Mouse (Mus musculus) olfactory bulb, adult 2 months (tissue): Measurements from ENCODE around the gene Twsg1. TPM values are rescaled to one million over a fixed set of nuclear protein-coding genes. Genes with fewer than 3 reads are reported as not detected.
A peak's percentile ranks its signal among the peaks of the same experiment; 100 is the strongest.
"Not testable (repeated sequence)": the region's sequence is repeated elsewhere in the genome, so short reads cannot be mapped to it uniquely, and the experiment has no call there.

ENCODE experiments used
- H3K27ac ChIP-seq: fragments of 200-500 bp; 2 replicates; pipeline ENCODE4 v1.5.1; 2012; ENCODE audit warnings: low read depth, low read length; ENCODE audit not compliant: insufficient read depth
- H3K4me1 ChIP-seq: fragments of 200-500 bp; 2 replicates; pipeline ENCODE4 v1.6.1; 2012; ENCODE audit warnings: low read length; ENCODE audit not compliant: control insufficient read depth, insufficient read depth
- H3K4me3 ChIP-seq: fragments of 200-500 bp; 2 replicates; pipeline ENCODE4 v1.5.1; 2012; ENCODE audit warnings: mild to moderate bottlenecking, low read depth, low read length, moderate library complexity; ENCODE audit not compliant: insufficient read depth
- CTCF ChIP-seq: fragments of 200-500 bp; IDR thresholded peaks from 2 replicates; pipeline ENCODE4 v1.5.1; 2012; ENCODE audit warnings: low read depth, mild to moderate bottlenecking, low read length, moderate library complexity; ENCODE audit not compliant: insufficient read depth
- POLR2A ChIP-seq: fragments of 200-500 bp; IDR thresholded peaks from 2 replicates; pipeline ENCODE4 v1.6.1; 2012; ENCODE audit warnings: mild to moderate bottlenecking, low read depth, low read length, moderate library complexity; ENCODE audit not compliant: insufficient read depth
- WGBS: fragments of 180-500 bp; shearing (Covaris S2); methylation state at CpG from one replicate; pipeline ENCODE4 v1.1.7; 2018; 5-methylcytosine and 5-hydroxymethylcytosine counted together
- polyA plus RNA-seq: library from polyadenylated mRNA; stranded (reverse); fragments of >200 nt; gene quantifications from 2 replicates; pipeline ENCODE4 v1.2.4, GENCODE M21; 2012; ENCODE audit warnings: low replicate concordance; ENCODE audit not compliant: missing spikeins, insufficient read depth, insufficient read length

Twsg1 gene
- polyA plus RNA-seq: not detected in 2 replicates

DNA sequence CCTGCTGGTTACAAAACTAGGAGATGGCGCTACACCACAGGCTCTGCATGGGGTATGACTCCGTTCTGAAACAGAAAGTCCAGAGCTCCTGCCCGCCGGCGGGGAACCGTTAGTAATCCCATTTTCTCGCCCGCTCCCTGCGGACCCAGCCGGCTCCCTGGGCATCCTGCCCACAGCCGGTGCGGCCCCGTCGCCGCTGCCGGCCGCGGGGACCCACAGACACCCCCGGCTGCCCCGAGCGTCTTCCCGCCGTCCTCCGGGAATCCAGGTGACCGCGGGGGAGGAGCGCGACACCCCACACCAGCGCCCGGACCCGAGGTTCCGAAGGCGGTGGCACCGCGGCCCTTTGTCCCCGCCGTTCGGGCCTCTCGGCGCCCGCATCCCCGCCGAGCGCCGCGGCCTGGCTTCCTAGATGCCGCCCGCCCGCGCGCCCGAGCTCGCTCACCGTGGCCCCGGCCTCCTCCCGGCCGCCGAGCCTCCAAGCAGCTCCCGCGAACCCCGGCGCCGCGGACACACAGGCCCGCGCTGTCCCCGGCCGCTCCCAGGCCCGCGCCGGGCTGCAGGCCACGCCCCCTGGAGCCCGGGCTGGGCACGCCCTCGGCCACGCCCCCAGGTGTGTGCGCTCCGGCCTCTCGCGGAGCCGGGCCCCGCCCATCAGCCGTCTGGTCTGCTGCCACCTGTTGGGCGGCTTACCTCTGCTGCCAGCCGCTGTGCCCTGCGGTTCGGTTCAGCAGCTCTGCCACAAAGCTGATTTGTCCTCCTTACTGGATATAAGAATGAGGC lies at the start of gene Twsg1:
Gene Twsg1, minus strand, starts transcription at position 605 of the 783 bp plus-strand sequence.
- 0 out of 2 replicates have a peak within 1 kb of the TSS, but pooled peaks have one; percentile 18 for H3K27ac ChIP-seq
- TF ChIP-seq CTCF (0 out of 2 replicates have a peak, but pooled peaks have one; percentile 19), POLR2A (peak; percentile 65)
- H3K4me1 ChIP-seq: peaks cover 7% of the 10 kb centered on the region
- under 1% methylated on average over 87 of the region's 87 CpGs for WGBS
- H3K4me3 ChIP-seq: peak within 1 kb of the TSS; percentile 60

GRCm38 (mm10) chr17:65988151-65988820 lies 37.3 kb upstream of the Twsg1 start:
- TF ChIP-seq POLR2A: no peak
- no peak for TF ChIP-seq CTCF
- 91% methylated on average over 3 of the region's 3 CpGs for WGBS
- no peak overlapping the region for H3K4me3 ChIP-seq
- no peaks in the 10 kb centered on the region for H3K4me1 ChIP-seq
- no peak overlapping the region for H3K27ac ChIP-seq

DNA sequence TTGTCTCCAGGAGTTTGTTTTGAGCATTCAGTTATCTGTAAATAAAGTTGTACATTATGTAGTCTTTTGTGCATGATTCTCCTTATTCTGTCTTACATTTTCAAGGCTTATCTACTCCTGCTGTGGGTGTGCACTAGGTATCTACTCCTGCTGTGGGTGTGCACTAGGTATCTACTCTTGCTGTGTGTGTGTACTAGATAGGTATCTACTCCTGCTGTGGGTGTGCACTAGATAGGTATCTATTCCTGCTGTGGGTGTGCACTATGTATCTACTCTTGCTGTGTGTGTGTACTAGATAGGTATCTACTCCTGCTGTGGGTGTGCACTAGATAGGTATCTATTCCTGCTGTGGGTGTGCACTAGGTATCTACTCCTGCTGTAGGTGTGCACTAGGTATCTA lies 25.7 kb upstream of the Twsg1 start:
- H3K27ac ChIP-seq, H3K4me3 ChIP-seq, H3K4me1 ChIP-seq: not testable (repeated sequence)

- TF ChIP-seq POLR2A (no peak), CTCF (no peak)
- no peak overlapping the region for H3K27ac ChIP-seq
- no peaks in the 10 kb centered on the region for H3K4me1 ChIP-seq
- H3K4me3 ChIP-seq: no peak overlapping the region
- WGBS: 76% methylated on average over 11 of the region's 11 CpGs
Measured at GRCm38 (mm10) chr17:65967751-65968150, 16.7 kb upstream of the Twsg1 start.

DNA sequence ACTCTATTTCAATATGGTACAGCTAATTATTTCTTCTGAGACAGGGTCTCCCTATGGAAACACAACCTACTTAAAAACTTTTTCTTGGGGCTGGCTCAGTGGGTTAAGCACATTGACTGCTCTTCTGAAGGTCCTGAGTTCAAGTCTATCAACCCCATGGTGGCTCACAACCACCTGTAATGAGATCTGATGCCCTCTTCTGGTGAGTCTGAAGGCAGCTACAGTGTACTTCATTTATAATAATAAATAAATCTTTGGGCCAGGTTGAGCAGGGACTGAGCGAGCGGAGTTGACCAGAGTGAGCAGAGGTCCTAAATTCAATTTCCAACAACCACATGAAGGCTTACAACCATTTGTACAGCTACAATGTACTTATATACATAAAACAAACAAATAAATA lies 11.2 kb upstream of the Twsg1 start:
- H3K4me3 ChIP-seq: no peak overlapping the region
- WGBS: 98% methylated on average over 2 of the region's 2 CpGs
- TF ChIP-seq CTCF: no peak
- TF ChIP-seq POLR2A: no peak
- no peak overlapping the region for H3K27ac ChIP-seq
- H3K4me1 ChIP-seq: peaks cover 2% of the 10 kb centered on the region; the same call in 1 of the 2 replicates

GRCm38 (mm10) chr17:65961606-65962136 lies 10.6 kb upstream of the Twsg1 start:
- TF ChIP-seq POLR2A (no peak), CTCF (no peak)
- H3K4me1 ChIP-seq: peaks cover 5% of the 10 kb centered on the region; the same call in 1 of the 2 replicates
- H3K27ac ChIP-seq: no peak overlapping the region
- H3K4me3 ChIP-seq: no peak overlapping the region
- WGBS: 84% methylated on average over 2 of the region's 2 CpGs

DNA sequence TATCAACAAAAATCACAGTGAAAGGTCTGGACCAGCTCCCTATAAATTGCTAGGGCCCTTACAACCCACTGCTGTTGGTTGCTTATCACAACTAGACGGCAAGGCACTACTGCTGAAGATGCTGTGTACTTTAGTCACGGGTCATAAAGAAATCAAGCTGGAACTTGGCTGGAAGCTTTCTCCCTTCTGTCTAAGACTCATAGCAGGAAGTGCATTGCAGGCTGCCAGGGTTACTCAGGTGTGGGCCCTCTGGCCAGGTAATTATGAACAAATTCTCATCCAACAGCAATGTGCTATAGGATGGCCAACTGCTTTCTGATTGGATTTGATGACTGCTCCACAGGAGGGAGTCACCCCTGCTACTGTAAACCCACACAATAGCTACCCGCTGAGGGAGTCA lies 8.0 kb upstream of the Twsg1 start:
- WGBS: 94% methylated on average over 3 of the region's 3 CpGs
- H3K27ac ChIP-seq: no peak overlapping the region

GRCm38 (mm10) chr17:65958366-65958765 lies 7.3 kb upstream of the Twsg1 start:
- Histone ChIP-seq H3K4me3 (no peak overlapping the region), H3K4me1 (peaks cover 5% of the 10 kb centered on the region; the same call in 1 of the 2 replicates), H3K27ac (no peak overlapping the region)
- TF ChIP-seq POLR2A (no peak), CTCF (no peak)
- 67% methylated on average over 1 of the region's 1 CpGs for WGBS

More for the DNA sequence above, 8.0 kb upstream of the Twsg1 start:
- Histone ChIP-seq H3K4me3 (no peak overlapping the region), H3K4me1 (peaks cover 5% of the 10 kb centered on the region; the same call in 1 of the 2 replicates)
- no peak for TF ChIP-seq POLR2A
- no peak for TF ChIP-seq CTCF

GRCm38 (mm10) chr17:65957782-65958325 lies 6.8 kb upstream of the Twsg1 start:
- Histone ChIP-seq H3K27ac (no peak overlapping the region), H3K4me3 (no peak overlapping the region), H3K4me1 (peaks cover 5% of the 10 kb centered on the region; the same call in 1 of the 2 replicates)
- WGBS: 48% methylated on average over 8 of the region's 8 CpGs
- TF ChIP-seq CTCF (no peak), POLR2A (no peak)
